Mouse (Mus musculus) spleen, adult 10 weeks (tissue): ENCODE data around the gene 4930503E14Rik. TPM values are rescaled to one million over a fixed set of nuclear protein-coding genes. Genes with fewer than 3 reads are reported as not detected.

Experiments used
- polyA plus RNA-seq: library from polyadenylated mRNA; stranded (reverse); fragments of 350-450 nt; fragmentation: Illumina TruSeq; extraction: RNeasy Lipid Tissue Mini Kit (QIAGEN cat#74804); gene quantifications from one replicate; pipeline ENCODE4 v1.2.3, GENCODE M21; 2015; ENCODE audit warnings: low replicate concordance; ENCODE audit not compliant: insufficient read depth

4930503E14Rik gene
- not detected for polyA plus RNA-seq

GRCm38 (mm10) chr14:44213154-44213553 is at the start of gene 4930503E14Rik:
4930503E14Rik (minus strand) TSS chr14:44213254.

GRCm38 (mm10) chr14:44197361-44197760 is 15.7 kb downstream of the 4930503E14Rik start, which contains the start of gene Gm8212:
Gm8212 (plus strand) TSS chr14:44197661.

DNA sequence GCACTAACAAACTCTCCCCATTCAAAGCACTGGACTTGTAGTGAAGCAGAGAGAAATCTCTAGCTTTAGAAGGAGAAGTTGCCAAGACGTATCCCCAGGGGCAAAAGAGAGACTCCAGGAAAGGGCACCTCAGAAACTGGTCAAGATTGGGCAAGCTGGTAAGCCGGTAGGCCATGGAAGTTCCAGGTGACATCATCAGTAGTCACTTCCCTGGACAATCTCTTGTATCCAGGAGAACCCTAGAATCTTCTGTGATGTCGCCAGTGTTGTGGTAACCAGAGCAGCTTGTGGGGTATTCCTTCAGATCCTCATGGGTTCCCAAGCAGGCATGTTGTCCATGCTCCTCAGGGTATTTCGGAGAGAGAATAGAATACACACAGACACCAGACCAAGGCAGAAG is 89.5 kb downstream of the 4930503E14Rik start, which contains the start of gene Gm3327:
Gene Gm3327 (plus strand): TSS at position 301 of the 400 bp plus-strand sequence.

Other genes with a start within 250 kb of the 4930503E14Rik start
- not detected for gene Ang6, start 211.0 kb downstream of the 4930503E14Rik start, polyA plus RNA-seq
- gene Ear2, start 110.6 kb downstream of the 4930503E14Rik start, polyA plus RNA-seq, result 85.3 TPM
- gene Gm3327, start 89.4 kb downstream of the 4930503E14Rik start, polyA plus RNA-seq, result not detected
- gene Gm8212, start 15.6 kb downstream of the 4930503E14Rik start, polyA plus RNA-seq, result not detected
- not detected for gene Gm8220, start 72.3 kb upstream of the 4930503E14Rik start, polyA plus RNA-seq
- not detected for gene Gm5930, start 125.3 kb upstream of the 4930503E14Rik start, polyA plus RNA-seq
- gene Gm8229, start 152.1 kb upstream of the 4930503E14Rik start, polyA plus RNA-seq, result not detected
- gene Gm3371, start 197.4 kb upstream of the 4930503E14Rik start, polyA plus RNA-seq, result not detected
- not detected for gene Gm8232, start 220.4 kb upstream of the 4930503E14Rik start, polyA plus RNA-seq